Mouse (Mus musculus) midbrain, embryonic 10.5 days (tissue): ENCODE results near the gene Strip1. TPM values are rescaled to one million over a fixed set of nuclear protein-coding genes. Genes with fewer than 3 reads are reported as not detected.

Experiments
- DNase-seq: peaks from one replicate; pipeline ENCODE4 v3.0.0-alpha.2; 2017; ENCODE audit warnings: low spot score
- H3K27ac ChIP-seq: fragments of 300-500 bp; sonication (generic); replicated peaks from 2 replicates; pipeline ENCODE4 v1.5.1; 2016; ENCODE audit warnings: mild to moderate bottlenecking
- H3K27me3 ChIP-seq: fragments of 300-500 bp; sonication (generic); 2 replicates; pipeline ENCODE4 v1.6.1; 2016; ENCODE audit warnings: low read depth, mild to moderate bottlenecking; ENCODE audit not compliant: poor library complexity, severe bottlenecking
- H3K36me3 ChIP-seq: fragments of 300-500 bp; sonication (generic); 2 replicates; pipeline ENCODE4 v1.6.1; 2016; ENCODE audit warnings: mild to moderate bottlenecking, moderate library complexity
- H3K4me1 ChIP-seq: fragments of 300-500 bp; sonication (generic); 2 replicates; pipeline ENCODE4 v1.6.1; 2016
- H3K4me3 ChIP-seq: fragments of 300-500 bp; sonication (generic); 2 replicates; pipeline ENCODE4 v1.5.1; 2016; ENCODE audit warnings: mild to moderate bottlenecking, moderate library complexity
- H3K9me3 ChIP-seq: fragments of 300-500 bp; sonication (generic); replicated peaks from 2 replicates; pipeline ENCODE4 v1.6.1; 2016; ENCODE audit warnings: mild to moderate bottlenecking
- WGBS: fragments of 180-500 bp; shearing (Covaris S2); methylation state at CpG from one replicate; pipeline ENCODE4 v1.1.7; 2016; 5-methylcytosine and 5-hydroxymethylcytosine counted together
- polyA plus RNA-seq: library from polyadenylated mRNA; unstranded; fragments of >200 nt; fragmentation: Nextera tagmentation; extraction: Ambion mirVana; gene quantifications from 2 replicates; pipeline ENCODE4 v1.2.1, GENCODE M21; 2016

The Strip1 gene
- polyA plus RNA-seq, 1 experiment from 2014 or later = 70.0 TPM

DNA sequence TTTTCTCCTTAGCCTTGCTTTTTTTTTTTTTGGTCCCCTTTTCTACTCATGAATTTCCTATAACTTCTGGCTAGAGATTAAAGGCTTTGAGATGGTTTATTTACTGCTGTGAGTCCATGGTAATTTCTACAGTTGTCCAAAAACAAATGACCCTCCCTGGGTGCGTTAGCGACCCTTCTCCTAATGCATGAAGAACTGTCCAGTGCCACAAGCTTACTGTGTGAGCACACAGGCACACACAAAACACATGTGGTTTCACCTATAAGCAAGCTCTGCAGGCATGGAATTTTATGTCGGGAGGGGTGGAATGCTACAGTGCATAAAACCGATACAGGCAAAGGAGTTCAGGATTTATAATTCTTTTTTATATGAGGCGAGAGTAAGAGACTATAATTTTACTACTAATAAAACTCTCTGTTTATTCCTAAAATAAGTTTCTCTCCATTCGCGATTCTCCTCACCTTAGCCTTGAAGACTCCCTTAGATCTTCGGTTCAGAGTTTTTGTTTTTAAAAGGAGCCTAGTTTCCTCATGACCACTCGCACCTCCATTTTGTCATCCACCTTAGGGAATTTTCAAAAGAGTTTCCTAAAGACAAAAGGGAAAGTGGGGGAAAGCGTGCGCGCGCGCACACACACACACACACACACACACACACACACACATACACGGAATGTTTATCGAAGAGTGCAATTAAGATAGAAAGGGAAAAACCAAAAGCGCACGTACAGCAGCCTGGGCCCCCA, 49.2 kb downstream of the Strip1 start:
- Histone ChIP-seq H3K4me3 (peak overlapping the region; percentile 48), H3K27ac (no peak overlapping the region), H3K27me3 (peaks cover 97% of the 10 kb centered on the region), H3K4me1 (peaks cover 32% of the 10 kb centered on the region), H3K9me3 (no peaks in the 10 kb centered on the region), H3K36me3 (no peaks in the 10 kb centered on the region)
- 2% methylated on average over 18 of the region's 18 CpGs for WGBS
- DNase-seq = no peak

DNA sequence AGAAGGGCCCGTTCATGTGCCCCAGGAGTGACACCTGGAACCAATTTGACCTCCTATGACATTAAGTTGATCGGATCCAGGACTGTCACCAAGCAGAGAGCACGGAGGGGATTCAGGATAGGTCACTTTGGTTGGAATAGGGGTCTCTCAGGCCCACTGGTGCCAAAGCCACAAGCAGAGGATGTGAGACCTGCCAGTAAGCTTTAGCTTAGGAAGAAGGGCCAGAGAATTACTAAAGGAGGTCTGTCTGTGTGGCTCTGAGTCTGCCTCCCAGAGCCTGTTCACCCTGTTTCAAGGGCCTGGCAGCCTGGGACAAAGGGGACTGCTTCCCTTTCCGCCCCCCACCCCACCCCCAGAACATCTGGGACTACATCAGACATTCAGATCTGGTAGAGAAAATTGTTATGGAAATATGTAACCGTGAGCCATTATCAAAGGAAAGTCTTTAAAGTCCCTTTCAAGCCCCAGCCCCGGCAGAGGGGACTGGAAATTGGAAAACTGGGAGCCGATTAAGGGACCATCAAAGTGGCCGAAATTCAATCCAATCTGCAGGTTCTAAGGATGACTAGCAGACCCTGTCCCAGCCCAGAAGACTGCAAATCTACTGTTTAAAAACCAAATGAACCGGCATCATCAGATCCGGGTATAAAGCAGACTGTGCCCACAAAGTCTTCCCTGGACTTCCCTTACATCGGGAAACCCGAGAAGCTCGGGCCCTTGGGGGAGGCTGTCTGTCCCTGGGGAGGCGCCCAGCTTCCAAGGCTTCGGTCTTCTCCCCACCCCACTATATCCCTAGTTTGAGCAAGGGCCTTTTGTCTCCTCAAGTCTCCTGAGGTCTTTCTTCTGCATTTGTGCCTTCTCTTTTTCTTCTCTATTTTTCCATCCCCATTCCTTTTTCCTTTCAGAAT, 50.1 kb downstream of the Strip1 start:
- Histone ChIP-seq H3K36me3 (no peaks in the 10 kb centered on the region), H3K4me1 (peaks cover 32% of the 10 kb centered on the region), H3K27me3 (peaks cover 87% of the 10 kb centered on the region), H3K27ac (no peak overlapping the region), H3K9me3 (no peaks in the 10 kb centered on the region), H3K4me3 (no peak overlapping the region)
- peak; percentile 44 for DNase-seq
- 3% methylated on average over 15 of the region's 15 CpGs for WGBS

DNA sequence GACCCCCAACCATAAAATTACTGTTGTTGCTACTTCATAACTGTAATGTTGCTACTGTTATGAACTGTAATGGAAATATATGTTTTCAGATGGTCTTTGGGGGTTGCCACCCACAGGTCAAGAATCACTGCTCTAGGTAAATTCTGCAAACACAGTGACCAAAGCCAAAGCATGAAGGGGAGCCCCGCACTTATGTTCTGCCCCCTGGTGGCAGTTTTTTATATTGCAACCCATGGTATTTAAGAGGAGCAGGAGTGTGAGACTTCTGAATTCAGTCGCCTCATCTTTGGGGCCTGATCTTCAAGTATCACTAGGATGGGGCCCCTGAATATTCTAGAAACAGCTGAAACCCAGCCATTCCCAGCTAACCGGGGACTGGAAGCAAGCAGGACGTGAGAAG, 52.0 kb downstream of the Strip1 start:
- Histone ChIP-seq H3K36me3 (no peaks in the 10 kb centered on the region), H3K4me3 (no peak overlapping the region), H3K9me3 (no peaks in the 10 kb centered on the region), H3K27me3 (peaks cover 68% of the 10 kb centered on the region), H3K4me1 (peaks cover 32% of the 10 kb centered on the region), H3K27ac (no peak overlapping the region)
- DNase-seq = peak; percentile 71
- WGBS = 6% methylated on average over 4 of the region's 4 CpGs

DNA sequence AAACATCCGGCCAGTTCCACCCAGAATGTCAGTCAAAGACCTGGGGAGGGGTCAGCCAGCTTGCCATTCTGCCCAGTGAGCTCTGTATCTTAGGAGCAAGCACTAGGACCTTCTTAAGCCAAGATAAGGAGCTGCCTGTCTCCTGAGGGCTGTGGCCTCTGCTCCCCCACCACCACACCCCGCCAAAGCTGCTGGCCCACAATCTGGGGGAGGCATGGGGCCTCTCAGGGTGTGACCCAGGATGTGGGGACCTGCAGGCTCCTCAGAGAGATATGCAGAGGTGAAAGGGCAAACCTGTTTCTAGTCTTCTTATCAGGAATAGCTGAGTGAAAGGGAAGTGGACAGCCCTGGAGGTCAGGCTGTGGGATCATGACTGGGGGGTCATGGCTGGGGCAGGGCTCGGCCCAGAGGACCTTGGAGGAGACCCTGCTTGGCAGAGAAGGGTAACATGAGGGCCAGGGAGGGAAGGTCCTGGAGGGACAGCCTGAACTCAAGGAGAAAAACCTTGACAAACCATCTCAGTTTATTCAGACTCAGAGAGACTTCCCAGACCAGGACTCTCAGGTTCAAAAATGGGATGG, 53.6 kb downstream of the Strip1 start:
- H3K9me3 ChIP-seq = no peaks in the 10 kb centered on the region
- H3K27me3 ChIP-seq = peaks cover 53% of the 10 kb centered on the region
- 56% methylated on average over 3 of the region's 3 CpGs for WGBS
- H3K4me3 ChIP-seq = no peak overlapping the region
- no peak overlapping the region for H3K27ac ChIP-seq
- no peak for DNase-seq
- peaks cover 21% of the 10 kb centered on the region for H3K4me1 ChIP-seq
- no peaks in the 10 kb centered on the region for H3K36me3 ChIP-seq

DNA sequence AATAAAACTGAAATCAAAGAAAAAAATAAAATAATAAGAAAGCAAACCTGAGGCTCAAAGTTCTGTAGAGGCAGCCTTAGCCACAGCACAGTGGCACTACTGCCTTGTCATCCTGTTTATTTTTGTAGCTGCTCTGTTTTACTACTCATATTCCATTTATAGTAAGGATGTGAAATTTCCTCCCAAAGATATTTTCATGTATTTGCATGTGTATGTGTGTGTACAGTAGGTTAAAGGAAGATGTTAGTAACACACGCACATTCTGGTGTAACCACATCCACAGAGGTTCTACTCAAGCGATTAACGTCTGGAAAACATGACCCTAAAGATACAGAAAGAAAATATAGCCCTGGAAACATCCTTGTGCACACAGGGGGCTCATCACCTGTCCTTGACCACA, 54.7 kb downstream of the Strip1 start:
- no peak overlapping the region for H3K27ac ChIP-seq
- WGBS = 90% methylated on average over 3 of the region's 3 CpGs
- peaks cover 15% of the 10 kb centered on the region for H3K4me1 ChIP-seq
- DNase-seq = no peak
- H3K9me3 ChIP-seq = no peaks in the 10 kb centered on the region
- no peak overlapping the region for H3K4me3 ChIP-seq
- H3K27me3 ChIP-seq = peaks cover 42% of the 10 kb centered on the region
- no peaks in the 10 kb centered on the region for H3K36me3 ChIP-seq

DNA sequence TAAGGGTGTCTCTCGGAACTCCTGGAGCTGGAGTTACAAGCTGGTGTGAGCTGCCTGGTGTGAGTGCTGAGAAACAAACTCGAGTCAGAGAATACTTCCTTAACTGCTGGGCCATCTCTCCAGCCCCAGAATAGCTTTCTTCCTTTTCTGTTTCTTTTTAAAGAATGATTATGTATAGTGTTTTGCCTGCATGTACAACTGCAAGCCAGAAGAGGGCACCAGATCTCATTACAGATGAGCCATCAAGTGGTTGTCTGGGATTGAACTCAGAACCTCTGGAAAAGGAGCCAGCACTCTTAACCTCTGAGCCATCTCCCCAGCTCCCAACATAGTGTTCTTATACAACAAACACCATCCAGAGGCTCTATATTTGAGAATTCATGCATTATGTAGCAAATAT, 60.3 kb downstream of the Strip1 start:
- WGBS = 54% methylated on average over 2 of the region's 2 CpGs
- no peaks in the 10 kb centered on the region for H3K4me1 ChIP-seq
- H3K27ac ChIP-seq = no peak overlapping the region
- no peak overlapping the region for H3K4me3 ChIP-seq
- DNase-seq = no peak
- H3K27me3 ChIP-seq = peaks cover 13% of the 10 kb centered on the region; the same call in 1 of the 2 replicates
- no peaks in the 10 kb centered on the region for H3K36me3 ChIP-seq
- no peaks in the 10 kb centered on the region for H3K9me3 ChIP-seq

DNA sequence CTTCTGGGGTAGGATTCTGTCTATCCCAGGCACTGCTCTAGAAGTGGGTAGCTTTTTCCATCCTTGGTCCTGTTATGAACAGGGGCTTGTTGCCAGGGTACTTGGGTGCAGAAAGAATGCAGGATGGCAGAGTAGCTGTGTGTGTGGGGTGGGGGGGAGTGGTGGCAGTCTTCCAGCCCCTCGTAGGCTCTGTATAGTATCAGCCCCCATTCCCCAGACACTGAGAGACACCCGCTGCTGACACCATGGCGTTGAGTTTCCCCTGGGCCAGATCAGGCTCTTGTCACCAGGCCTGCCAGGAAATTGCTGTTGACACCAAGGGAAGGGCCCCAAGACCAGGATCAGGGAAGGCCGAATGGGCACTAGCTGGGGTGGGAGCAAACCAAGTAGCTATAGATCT, 62.8 kb downstream of the Strip1 start:
- H3K4me3 ChIP-seq = no peak overlapping the region
- DNase-seq = no peak
- WGBS = 93% methylated on average over 4 of the region's 4 CpGs

DNA sequence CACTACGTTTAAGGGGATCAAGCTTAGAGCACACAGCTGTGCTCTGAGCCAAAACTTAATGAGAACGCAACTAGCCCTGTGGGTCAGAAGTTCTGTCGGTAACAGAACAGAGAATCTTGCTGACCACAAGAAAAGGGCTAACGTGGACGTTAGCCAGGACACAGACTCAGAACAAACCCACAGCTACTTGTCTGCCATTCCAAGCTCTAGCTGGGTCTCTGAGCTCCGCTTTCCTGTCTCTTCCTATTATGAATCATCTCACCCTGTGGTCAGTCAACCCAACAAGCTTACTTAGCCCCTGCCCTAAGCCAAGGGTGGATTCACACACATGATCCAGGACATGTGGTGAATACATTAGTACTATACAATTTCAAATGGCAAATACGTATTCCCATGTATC, 63.7 kb downstream of the Strip1 start:
- peaks cover 16% of the 10 kb centered on the region for H3K4me1 ChIP-seq

More for the DNA sequence above, 62.8 kb downstream of the Strip1 start:
- H3K36me3 ChIP-seq = no peaks in the 10 kb centered on the region
- peaks cover 11% of the 10 kb centered on the region for H3K4me1 ChIP-seq
- H3K9me3 ChIP-seq = no peaks in the 10 kb centered on the region
- peaks cover 13% of the 10 kb centered on the region; the same call in 1 of the 2 replicates for H3K27me3 ChIP-seq
- H3K27ac ChIP-seq = no peak overlapping the region

DNA sequence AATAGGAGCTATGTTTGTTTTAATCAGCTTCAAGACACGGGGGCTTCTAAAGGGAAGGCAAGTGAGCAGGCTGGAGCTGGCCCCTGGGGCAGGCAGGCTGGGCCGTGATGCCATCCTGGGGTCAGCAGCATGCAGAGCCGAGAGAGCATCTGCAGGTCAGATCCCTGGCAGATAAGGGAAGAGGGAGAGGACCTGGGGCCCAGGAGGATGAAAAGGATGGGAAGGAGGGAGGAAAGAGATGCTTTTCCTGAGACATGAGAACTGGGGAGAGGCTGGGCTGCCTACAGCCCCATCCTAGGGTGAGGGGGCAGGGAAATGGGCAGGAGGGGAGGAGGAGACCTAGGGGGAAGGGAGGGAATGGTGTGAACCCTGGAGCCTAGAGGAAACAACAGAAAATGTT, 66.2 kb downstream of the Strip1 start:
- Histone ChIP-seq H3K4me3 (no peak overlapping the region), H3K27me3 (peaks cover 13% of the 10 kb centered on the region; the same call in 1 of the 2 replicates), H3K4me1 (peaks cover 16% of the 10 kb centered on the region), H3K27ac (no peak overlapping the region), H3K9me3 (no peaks in the 10 kb centered on the region), H3K36me3 (no peaks in the 10 kb centered on the region)
- DNase-seq = no peak
- 36% methylated on average over 3 of the region's 3 CpGs for WGBS

More for the DNA sequence above, 63.7 kb downstream of the Strip1 start:
- Histone ChIP-seq H3K9me3 (no peaks in the 10 kb centered on the region), H3K27ac (no peak overlapping the region), H3K36me3 (no peaks in the 10 kb centered on the region), H3K4me3 (no peak overlapping the region), H3K27me3 (peaks cover 13% of the 10 kb centered on the region; the same call in 1 of the 2 replicates)
- WGBS = 85% methylated on average over 7 of the region's 7 CpGs
- DNase-seq = no peak

DNA sequence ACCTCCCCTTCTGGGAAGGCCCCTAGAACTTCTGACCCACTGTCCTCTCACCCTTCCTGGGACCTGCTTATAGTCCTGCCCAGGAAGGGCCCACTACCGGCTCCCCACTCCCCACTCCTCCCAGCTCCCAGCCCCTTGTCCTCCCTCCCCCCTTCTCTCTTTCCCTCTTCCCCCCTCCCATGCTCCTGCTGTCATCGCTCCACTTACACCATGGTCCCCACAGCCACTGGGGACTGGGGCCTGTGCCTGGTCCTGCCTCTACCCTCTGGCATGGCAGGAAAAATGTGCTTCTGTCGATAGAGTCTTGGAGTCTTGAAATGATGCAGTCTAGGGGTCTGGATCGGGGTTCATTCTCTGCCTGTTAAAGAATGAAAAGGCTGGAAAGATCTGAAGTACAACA, 67.6 kb downstream of the Strip1 start:
- H3K9me3 ChIP-seq = no peaks in the 10 kb centered on the region
- DNase-seq = no peak
- no peaks in the 10 kb centered on the region for H3K36me3 ChIP-seq
- 50% methylated on average over 4 of the region's 4 CpGs for WGBS
- peaks cover 11% of the 10 kb centered on the region; the same call in 1 of the 2 replicates for H3K27me3 ChIP-seq
- H3K4me3 ChIP-seq = no peak overlapping the region
- H3K4me1 ChIP-seq = peaks cover 16% of the 10 kb centered on the region
- H3K27ac ChIP-seq = no peak overlapping the region

DNA sequence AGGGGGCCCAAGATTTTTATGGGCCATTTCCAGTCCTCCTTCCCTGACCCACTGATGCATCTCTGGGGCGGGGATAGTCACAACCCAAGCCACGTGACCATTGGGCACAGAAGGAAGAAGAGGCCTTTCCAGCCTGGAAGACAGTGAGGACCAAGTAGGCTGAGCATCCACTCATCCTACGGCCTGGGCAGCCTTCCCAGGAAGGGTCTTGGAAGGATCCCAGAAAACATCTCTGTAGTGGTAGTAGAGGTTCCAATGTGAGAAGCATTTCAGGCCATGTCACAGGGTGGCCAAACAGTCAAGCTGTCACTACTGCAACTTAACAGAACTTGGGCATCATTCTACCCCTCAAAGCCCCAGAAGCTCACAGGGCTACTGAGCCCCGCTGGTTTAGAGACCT, 68.9 kb downstream of the Strip1 start:
- H3K4me1 ChIP-seq = peaks cover 16% of the 10 kb centered on the region
- no peaks in the 10 kb centered on the region for H3K36me3 ChIP-seq
- no peak for DNase-seq
- H3K27me3 ChIP-seq = 0 out of 2 replicates have a peak, but pooled peaks cover 12% of the 10 kb centered on the region
- no peaks in the 10 kb centered on the region for H3K9me3 ChIP-seq
- H3K4me3 ChIP-seq = no peak overlapping the region
- WGBS = 88% methylated on average over 4 of the region's 4 CpGs
- H3K27ac ChIP-seq = no peak overlapping the region
